Mouse (Mus musculus) kidney, adult 18-20 months (tissue): ENCODE measurements at regions not wholly inside any gene's neighbourhood (a gene's known extent, or its start where the extent isn't known, plus 50 kb on each side); places are given as distances from the start of the nearest gene placed in this dataset.
"Not testable (repeated sequence)": the region's sequence is repeated elsewhere in the genome, so short reads cannot be mapped to it uniquely, and the experiment has no call there.

Source experiments
- DNase-seq: peaks from one replicate; pipeline ENCODE4 v3.0.0; 2021

DNA sequence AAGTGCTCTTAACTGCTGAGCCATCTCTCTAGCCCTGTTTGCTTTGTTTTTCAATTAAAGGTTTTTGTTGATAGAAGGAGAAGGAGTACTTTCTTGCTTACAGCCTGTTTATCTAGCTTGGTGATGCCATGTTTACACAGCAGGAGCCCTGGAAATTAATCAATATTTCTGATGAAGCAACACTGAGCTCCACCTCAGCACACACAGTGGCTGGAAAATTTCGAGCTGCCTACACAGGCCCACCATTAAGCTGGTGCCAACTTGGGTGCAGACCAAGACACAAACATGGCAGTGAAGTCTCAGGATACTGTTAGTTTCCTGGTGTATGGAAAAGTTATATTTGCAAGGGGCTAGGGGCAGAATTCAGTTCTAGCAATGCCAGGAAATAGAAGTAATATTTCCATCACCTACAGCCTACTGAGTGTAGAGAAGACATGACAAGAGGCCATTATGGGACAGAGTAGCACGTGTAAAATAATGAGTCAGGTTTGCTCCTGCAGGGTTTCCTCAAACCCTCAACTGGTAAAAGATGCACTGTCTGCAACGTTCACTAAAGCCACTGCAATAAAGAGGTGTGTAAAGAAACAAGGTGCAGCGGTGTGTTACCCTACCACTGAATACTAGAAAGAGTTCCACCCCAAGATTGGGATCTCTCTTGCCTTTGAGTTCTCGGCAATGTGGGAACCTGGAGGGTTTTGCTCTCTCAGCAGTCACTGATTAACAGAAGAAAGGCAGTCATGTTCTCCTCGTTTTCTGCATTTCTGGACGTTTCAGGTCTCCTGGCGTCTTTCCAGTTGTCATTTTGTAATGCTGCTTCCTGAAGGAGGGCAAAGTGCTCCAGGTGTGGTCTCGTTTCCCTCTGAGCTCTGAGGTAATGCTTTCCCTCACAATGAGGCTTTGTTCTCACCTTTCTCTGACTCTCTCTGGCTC lies 108.8 kb upstream of the Fhl2 start:
- DNase-seq, result peak; percentile 18

DNA sequence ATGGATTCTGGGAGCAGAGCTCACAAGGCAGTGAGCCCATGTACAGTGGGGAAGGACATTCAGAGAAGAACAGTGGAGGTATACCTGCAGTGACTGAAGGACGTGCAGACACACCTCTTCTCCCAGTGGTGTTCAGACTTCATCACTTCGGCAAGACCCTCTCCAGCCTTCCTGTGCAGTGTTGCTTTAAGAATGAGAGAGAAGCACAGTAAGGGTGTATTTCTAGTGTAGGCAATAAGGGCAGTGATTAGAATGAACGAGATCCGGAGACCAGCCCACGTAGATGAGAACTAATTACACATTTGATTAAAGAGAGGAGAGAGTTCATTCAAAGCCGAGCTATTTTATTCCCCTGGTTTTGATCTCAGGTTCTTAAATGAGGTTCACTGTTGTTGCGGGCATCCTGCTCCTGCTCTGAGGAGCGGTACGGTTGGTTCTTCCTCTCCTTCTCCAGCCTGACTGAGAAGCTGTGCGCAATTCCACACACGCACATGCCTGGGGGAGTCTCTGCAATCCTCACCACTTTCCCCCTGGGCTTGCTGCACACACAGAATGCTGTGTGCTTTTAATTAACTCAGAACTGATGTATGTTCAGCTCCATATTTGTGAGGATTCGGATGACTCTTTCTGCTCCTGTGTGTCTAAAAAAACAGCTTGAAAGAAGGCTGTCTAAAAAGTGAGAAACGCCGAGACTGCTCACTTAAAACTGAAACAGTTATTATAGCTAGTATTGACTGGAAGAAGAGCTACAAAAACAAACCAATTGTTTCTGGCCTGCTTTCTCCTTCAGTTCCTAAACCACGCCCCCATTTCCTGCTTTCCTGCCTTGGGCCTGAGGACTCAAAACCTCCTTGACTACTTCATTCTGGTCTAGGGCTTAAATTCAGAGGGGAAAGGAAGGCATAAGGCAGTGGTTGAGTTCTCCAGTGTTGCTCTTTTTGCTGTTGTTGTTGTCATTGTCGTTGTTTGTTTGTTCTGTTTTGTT lies 114.2 kb upstream of the Fhl2 start:
- DNase-seq, result no peak

DNA sequence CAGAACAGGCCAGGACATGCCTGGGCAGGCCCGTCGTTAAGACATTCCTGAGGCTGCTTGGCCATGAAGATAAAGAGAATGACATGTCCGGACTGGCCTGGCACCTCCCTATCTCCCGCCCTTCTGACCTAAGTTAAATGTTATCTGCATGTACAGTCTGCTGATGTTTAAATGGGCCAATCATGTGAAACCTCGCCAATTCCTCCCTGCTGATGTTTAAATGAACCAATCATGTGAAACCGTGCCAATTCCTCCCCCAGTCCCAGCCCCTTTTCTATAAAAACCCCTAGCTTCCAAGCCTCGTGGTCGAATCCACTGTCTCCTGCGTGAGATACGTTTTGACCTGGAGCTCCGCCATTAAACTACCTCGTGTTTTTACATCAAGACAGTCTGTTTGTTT lies 119.5 kb upstream of the Fhl2 start:
- DNase-seq, result not testable (repeated sequence)

DNA sequence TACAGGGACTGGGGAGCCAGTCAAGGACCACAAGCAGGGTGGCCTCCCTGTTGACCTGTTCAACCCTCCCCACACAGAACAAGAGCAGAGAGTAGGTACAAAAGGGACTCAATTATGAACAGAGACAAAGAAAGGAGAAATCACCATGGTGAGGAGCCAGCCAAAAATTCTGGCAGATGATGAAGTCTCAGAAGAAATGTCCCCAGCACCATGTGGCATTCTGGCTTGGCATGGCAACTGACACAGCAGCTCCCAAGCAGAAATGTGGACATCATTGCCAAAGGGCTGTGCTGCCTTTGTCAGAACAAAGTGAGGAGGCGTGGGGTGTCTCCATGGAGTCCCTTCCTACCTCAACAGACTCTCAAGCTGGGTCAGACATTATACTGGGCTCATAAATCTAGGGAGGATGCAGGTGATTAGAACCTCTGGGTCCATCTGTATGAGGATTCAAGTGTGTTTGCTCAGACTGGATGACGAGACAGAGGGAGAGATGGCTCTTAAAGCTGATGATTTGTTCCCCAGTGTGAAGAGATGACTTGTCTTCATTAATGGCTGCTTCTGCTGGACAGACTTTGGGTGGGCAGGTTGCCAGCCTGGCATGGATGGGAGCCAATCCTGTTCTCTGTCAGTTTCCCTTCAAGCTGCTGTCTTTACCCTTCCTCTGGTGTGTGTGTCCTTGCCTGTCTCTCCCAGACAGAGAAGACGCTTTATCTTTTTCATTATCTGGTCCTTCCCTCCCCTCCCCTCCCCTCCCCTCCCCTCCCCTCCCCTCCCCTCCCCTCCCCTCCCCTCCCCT lies 120.5 kb upstream of the Fhl2 start:
- DNase-seq, result no peak

DNA sequence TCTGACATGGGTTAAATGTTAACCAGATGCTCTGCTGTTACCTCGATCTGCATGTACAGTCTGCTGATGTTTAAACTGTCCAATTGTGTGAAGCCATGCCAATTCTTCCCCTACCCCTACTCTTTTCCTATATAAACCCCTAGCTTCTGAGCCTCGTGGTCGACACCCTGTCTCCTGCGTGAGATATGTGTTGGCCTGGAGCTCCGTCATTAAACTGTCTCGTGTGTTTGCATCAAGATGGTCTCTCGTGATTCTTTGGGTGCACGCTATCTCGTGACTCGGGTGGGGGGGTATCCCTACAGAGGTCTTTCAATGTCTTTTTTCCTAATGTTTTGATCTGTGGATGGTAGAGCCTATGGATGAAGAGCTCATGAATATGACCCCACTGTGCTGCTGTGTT lies 110.9 kb upstream of the Nck2 start:
- DNase-seq, result not testable (repeated sequence)

DNA sequence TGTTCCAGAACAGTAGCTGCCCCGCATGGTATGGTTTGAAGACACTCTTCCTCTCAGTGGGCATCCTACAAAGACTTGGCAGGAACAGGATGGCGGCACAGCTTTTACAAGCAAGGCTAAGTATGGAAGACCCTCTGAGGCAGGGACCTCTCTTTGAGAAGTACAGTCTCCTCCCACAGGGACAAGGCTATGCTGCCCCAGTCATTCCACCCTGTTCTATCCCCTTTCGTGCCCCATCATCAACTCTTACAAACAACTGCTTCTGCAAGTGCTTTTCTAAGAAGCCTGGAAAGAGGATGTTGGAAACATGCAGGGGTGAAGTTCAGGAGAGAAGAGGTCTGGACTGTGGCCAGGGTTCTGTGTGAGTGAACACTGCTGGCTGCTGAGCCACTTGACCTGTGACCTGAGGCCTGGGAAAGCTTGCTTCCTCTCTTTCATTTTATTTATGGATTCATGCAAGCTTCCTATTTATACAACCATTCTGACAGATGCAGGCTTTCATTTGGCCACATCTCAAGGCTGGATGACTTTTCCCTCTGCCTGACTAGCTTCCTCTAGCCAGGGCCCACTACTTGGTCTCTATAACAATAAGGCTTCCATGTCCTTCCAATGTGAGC lies 107.1 kb upstream of the Nck2 start:
- DNase-seq, result peak; percentile 65

DNA sequence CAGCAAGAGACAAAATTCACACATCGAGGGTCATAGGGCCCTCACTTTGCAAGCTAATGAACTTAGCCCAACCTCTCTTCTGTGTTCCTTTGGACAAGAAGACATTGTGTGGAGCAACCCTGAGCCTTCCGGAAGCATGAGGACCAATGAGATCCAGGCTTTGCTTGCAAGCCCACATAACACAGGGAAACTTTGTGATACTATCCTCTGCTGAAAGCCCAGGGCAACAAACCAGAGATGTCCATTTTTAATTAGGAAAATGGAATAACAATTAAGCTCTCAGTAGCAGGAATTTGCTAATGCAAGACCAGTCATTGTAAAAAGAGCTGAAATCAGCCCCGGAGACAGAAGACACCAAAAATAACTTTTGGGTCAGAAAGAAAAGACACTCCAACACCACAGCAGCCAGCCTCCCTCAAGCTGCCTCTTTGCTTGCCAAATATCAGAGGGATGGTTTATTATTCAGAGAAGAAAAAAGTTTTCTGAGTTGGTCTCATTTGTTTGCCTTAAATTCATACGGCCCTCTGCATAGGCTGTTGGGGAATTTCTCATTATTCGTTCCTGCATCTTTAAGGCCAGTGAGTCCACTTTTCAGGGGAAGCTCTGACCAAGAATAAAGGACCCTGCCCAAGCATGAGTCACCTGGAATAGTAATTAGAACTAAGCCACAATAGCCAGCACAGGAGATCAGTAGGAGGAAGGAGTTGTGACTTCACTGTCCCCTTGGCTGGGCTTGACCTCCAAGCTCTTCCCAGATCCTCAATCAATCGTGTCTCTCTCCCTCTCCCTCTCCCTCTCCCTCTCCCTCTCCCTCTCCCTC lies 106.1 kb upstream of the Nck2 start:
- no peak for DNase-seq

DNA sequence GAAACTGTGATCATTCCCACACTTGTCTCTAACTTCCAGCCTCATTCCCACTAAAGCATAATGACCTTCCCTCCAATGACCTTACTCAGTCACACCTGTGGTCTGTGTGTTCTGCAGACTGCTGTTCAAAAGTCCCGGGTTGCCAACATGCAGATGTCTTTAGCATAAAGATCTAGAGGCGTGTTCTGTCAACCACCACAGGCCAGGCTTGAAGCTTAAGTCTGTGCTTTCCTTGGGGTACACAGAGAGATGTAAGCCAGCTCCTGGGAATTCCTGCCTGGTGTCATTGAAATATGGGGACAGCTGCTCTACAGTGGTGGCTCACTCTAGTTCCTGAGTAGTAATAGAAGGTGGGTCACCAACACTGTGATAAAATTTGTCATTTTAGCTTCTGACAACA lies 101.5 kb upstream of the Nck2 start:
- no peak for DNase-seq

DNA sequence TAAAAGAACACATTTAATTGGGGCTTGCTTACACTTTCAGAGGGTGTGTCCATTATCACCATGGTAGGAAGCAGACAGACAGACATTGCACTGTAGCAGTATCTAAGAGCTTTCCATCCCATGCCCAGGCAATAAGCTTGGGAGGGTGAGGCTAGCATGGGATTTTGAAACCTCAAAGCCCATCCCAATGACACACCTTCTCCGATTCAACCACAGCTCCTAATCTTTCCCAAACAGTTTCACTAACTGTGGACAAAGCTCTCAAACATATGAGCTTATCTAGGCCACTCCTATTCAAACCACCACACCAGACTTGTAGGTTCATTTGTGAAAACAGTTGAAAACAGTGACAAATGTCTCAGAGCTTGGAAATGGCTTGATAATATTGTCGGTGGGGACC lies 101.0 kb upstream of the Nck2 start:
- DNase-seq, result no peak

DNA sequence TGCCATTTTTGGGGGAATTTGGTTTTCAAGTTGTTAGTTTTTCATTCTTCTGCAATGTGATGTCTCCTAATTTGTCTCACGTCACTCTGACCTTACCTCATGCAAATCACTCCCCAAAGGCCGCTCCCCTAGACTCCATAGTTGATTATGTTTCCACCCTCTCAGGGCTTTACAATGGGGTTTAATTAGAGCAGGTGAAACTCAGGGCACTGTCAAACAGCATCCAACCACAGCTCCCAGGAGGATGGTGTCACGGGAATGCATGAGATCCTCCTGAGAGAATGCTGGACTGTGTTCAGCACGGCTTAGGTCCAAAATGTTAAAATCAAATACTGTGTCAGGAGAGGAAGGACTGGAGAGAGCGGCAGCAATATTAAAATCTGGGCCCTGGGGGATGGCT lies 100.4 kb upstream of the Nck2 start:
- DNase-seq, result no peak

DNA sequence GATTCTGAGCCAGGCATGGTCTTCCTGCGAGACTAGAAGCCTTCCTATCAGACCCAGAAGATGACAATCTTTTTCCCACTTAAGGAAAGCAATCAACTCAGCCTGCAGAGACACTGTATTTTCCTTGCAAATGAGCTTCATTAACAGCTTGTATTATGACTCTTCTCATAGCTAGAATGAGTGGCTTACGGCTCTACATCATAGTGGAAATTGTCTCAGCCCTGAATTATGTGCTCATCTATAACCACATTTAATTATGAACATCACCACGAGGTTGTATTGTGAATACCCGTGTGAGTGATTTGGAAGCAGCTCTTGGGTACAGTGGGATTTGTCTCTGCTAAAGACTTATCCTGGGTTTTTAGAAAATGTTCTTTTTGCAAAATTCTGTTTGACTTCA lies 97.2 kb upstream of the Nck2 start:
- no peak for DNase-seq

DNA sequence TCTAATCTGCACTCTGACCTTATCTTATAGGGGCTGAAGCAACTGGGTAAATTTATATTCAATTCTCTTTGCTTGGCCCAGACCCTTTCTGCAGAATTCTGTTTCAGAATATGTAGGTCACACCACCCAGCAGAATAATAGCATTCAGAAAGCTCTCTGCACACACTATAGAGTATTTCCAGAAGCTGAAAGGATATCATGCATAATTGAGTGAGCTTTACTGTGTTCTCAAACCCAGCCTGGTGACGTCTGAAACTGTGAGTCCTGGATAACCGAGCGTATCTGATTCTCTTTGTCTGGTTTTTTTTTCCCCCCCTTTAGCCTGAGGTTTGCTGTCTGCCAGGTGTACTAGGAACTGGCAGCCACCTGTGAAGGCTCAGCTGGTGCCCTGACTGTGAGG lies 94.4 kb upstream of the Nck2 start:
- DNase-seq, result no peak

DNA sequence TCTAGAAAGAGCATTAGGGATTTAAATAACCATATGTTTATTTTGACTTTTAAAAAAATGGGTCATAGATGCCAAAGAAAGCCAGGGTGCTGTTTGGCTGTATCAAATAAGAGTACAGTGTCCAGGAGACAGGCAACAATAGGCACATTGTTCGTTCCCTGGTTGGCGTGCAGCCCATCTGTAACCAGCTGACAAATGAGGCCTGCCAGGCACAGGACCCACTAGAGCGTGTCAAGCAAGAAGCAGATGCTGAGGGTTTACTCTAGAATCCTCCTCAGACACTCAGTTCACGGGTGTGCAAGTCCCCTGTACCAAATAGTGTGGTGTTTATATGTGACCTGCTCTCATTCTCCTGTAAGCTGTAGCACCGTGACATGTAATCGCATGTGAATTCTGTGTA lies 86.2 kb upstream of the Nck2 start:
- no peak for DNase-seq

DNA sequence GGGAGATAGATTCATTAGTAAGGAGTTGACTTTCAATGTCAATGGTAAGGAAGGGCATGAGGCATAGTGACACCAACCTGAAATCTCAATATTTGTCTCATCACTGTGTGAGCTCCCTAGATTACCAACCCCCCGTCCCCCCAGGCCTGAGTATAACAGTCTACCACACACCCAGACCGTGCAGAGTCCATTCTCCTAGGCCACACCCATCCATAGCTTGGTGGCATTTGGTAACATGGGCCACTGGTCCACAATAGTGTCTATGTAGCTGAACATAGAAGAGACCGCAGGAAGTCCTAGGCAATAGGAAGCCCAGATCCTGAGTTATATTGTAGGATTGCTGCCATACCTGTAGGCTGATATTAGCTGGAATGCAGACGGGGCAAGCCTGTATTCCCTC lies 84.7 kb upstream of the Nck2 start:
- no peak for DNase-seq

DNA sequence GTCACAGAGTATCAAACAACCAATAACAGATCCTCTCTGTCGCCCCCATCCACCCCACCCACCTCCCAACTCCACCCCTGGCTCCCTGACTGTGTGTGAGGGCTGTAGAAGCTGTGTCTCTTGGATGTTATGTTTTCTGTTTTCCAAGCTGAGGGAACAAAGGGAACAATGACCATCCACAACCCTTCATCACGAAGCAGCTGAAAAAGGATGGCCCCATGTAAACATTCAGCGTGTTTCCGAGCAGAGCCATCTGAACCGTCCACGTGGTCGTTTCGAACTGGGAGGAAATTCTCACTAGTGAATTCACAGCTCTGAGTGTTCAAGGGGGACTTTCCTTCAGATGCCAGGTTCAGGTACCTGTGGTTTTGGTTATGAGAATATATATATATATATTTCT lies 84.1 kb upstream of the Nck2 start:
- DNase-seq, result no peak

DNA sequence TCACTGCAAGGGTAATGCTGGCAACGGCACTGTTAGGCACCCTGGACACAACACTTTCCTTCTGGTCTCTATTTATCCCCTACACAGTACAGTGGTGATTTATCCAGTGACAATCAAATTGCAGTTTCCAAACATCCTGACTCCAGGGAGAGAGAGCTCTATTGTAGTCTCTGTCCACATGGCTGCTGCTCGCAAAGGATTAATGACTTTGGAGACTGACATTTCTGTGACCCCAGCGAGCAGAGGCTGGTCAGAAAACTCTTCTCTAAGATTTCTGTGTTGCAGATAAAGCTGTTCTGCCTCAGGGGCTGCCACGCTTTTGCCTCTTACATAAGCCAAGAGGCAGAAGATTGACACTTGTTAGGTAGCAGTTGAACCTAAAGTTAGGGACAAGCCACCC lies 83.6 kb upstream of the Nck2 start:
- DNase-seq, result no peak

DNA sequence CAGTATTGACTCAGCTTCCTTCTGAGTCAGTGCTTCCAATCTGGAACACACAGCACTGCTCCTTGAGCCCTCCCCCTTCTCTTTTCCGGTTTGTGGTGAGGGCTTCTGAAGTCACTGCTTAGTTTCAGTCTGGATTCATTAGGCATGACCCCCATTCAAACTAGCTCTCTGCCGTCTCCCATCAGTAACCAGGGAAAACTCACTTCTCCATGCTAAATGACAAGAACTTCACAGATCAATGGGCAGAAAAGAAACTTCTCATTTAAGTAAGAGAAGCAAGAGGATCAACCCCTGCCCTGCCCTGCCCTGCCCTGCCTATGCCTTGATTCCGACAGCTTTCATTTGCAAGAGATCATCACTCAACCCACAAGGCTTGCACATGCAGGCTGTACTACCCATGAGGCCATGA lies 82.9 kb upstream of the Nck2 start:
- DNase-seq, result no peak

DNA sequence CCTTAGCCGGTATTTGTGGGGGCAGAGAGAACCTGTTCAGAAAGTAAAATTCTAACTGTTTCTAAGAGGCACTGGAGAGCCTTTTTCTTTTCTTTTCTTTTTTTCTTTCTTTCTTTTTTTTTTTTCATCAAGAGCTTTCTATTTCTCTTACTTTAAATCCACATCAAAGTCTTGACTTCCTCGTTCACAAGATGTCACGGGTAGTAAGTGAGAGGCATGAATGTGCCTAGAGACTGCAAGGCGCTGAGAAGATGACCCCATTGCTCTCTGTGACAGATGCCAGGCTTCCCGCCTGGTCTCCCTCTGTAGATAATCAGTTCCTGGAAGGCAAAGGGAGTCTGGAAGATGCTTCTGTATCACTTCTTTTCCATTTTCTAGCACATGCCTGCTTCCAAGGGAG lies 82.2 kb upstream of the Nck2 start:
- DNase-seq, result no peak

DNA sequence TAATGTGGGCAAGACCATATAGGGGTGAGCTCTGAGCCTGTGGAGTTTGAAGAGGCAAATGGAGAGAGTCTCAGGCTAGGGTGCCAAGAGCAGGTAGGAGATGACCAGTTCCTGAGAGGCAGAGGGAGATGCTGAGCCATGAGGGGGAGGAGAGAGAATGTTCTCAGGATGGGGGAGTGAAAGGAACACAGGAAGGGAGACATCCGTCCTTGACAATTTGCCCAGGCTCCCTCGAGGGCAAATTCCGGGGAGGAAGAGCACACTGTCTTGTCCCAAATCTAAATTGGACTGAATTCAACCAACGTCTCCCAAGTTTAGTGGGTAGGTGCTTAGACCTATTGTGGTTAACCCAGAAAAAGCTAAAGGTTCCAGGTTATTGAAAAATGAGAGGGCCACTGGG lies 81.2 kb upstream of the Nck2 start:
- no peak for DNase-seq

DNA sequence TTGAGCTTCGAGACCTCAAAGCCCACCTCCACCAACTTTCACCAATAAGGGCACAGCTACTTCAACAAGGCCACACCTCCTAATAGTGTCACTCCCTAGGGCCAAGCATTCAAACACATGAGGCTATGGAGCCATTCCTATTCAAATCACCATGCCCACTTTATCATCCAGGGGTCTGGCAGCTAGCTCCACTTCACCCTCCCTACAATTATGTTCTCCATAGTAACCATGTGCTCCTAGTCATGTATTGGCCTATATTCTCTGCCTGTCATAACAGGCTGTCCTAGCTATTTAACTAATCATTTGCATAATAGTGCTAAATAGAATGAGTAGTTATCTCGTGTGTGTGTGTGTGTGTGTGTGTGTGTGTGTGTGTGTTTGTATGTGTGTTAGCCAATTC lies 77.9 kb upstream of the Nck2 start:
- no peak for DNase-seq

DNA sequence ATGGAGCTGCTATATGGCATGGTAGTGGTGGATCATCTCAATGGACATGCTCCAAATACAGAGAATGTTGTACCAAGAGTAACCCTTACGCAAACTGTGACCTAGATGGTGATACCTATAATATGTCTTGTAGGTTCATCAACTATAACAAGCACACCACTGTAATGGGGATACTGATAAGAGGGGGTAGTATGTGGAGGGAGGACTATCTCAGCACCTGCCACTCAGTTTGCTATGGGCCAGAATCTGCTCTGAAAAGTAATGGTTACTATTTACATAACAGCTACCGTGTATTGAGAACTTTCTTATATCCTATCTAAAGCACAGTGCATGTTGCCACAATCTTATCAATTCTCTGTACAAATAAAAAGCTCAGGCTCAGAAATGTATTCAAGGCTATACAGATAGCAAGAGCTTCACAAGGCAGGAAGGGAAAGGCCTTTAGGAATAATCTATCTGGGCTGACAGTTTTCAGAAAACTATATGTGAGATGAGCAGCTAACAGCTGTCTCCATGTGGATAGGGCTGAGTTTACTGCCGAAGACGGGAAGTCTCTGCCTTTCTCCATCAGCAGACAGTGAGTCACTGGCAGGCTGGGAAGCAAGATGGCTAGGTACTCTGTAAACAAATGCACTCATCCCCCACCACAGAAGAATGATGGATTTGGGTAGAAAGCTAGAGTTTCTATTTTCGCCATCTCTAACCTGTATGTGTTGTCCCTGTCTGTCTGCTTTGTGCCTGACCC lies 77.1 kb upstream of the Nck2 start:
- no peak for DNase-seq
